Mouse (Mus musculus) heart, postnatal 25 days (tissue): ENCODE results near the gene Gm10295. TPM values are rescaled to one million over a fixed set of nuclear protein-coding genes. Genes with fewer than 3 reads are reported as not detected.
A peak's percentile ranks its signal among the peaks of the same experiment; 100 is the strongest.

ENCODE experiments used
- DNase-seq: peaks from one replicate; pipeline ENCODE4 v3.0.0; 2022; ENCODE audit warnings: low spot score
- intact Hi-C: fragments of 180-260 bp; cut with DNase I; formaldehyde crosslinking; loops from one replicate; pipeline ENCODE4 v1.15.1; 2025
- total RNA-seq, 2 experiments: library from RNA; stranded (reverse); gene quantifications; 2 replicates each; pipeline ENCODE4 v1.2.3; 2021

Gm10295 gene
- total RNA-seq, 2 experiments from 2014 or later: not detected

DNA sequence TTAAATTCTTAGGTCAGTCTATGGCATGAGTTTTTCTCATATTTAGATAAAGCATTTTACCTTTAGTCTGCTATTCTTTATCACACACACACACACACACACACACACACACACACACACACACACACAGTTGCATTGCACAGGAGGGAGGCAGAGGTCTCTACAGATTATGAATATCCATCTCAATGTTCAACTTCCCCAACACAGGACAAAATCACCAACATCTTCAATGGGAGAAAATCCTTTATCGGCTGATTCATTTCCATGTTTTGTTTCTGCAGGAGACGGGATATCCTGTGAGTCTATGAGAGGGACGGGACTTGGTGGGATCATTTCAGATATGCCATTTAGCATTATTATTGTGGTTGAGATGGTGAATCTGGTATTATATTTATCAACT lies 18.8 kb upstream of the Gm10295 start:
- intact Hi-C loops: loop anchor here (5.0 to 10.0 kb wide), 3 partner anchors 58 to 595 kb away; no protein-coding TSS in a partner anchor
- no peak for DNase-seq

DNA sequence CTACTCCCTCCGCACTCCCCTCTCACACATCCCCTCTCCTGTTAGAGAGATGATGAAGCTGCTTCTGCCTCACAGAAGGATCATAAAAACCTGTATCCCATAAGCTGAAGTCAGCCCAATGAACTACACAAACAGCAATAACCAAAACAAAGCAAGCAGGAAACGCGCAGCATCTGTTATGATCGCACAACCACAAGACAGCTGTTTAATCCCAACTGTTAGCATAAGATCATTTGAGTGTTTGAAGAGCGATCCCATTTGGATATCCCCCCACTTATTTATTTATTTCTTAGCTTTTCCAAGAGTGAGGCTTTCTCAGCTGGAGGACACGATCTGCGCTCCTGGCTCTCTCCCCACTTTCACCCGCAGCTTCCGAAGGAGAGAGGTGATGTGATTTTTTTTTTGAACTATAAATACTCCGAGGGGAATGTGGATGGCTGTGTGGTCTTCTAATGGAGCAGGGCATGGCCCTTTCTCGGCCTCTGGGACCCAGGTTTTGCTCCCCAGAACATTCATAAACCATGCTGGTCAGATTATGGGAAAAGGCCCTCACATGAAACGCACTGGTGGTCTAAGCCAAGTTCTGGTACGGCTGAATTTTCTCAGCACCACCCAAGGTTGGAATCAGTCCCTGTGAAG lies 17.4 kb upstream of the Gm10295 start:
- no peak for DNase-seq
- intact Hi-C loops: loop anchor here (5.0 kb wide), 1 partner anchor 136 kb away; no protein-coding TSS in a partner anchor

DNA sequence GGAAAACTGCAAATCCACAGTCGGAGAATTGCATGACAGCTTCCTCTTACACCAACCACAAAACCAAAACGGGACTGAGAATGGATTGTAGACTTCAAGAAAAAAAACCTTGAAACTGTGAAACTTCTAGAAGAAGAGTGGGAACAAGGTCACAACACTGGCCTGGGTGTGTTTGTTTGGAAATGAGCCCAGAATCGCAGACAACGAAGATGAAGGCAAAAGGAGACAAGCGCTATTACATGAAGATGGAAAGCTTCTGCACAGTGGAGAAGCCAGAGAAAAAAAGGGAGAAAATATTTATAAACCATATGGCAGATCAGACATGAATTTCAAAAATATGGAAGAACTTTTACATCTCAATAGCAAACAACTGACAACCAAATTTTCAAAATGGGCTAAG lies 4.3 kb upstream of the Gm10295 start:
- intact Hi-C loops: no loop called here
- no peak for DNase-seq

DNA sequence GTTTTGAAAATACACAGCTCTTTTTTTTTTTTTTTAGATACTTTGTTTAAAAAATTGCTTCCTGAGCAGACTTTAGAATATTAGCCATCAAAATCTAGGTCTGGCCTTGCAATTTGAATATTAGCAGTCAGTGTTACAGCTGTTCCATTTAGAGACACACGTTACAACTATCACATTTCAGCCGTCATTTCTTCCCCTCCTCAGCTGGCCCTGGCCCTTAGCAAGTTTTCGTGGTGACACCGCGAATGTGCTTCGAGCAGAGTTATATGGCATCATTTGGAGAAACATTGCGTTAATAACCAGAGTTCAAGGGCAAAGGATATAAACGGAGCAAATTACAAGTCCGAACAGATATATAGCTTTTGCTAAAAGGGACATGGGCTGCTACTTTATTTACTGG lies 2.4 kb downstream of the Gm10295 start:
- intact Hi-C loops: no loop called here
- no peak for DNase-seq

DNA sequence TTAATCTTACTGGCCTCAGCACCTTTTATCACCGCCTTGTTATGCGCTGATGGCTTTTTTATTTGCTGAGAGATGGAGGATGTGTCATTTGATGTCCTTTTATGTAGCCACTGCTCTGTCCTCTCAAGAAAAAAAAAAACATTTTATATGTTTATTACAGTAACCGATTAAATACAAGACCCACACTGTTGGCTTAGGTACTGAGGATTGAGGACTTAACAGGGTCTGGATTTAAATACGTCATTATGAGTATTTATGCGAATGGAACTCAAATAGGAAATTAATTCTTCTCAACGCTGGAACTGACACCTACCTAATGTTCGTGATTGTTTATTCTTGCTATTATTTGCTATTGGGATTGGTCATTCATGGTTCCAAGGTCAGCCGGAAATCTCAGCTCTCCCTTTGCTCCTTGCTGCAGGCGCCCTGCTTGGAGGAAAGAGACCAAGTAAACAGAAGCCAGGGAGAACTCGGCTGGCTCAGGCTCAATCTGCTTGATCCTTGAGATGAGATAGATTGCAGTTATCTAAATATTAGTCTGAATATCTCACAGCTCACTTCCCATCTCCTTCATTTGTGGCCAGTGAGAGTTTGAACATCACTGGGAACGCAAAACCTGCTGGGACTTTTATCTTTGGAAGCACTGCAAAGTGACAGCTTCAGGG lies 26.2 kb downstream of the Gm10295 start:
- intact Hi-C loops: no loop called here

DNA sequence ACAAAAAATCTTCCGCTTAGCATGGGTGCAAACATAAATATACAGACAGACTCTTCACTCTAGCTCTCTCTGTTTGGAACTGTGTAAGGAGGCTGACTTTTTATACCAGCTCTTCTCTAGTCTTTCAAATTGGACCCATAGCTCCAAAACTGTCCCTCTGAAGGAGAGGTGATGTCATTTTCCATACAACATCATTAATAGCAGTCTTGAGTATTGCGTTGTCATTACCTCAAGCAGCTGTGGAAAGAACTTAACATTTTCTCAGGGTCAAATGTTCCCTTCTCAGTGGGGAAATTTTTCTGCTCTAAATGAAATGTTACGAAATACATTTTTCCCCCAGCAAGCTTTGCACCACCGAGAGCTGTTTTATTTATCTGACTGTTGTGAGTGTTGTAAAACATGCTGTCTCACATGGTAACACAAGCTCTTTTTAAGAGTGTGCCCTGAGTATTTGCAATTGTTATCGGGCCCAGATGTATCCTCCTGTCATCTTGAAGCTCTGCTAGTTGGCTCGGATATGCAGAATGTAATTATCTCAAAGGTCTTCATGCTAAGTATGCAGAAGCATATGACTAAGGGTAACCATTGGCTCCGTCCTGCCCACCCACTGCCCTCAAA lies 38.0 kb downstream of the Gm10295 start:
- intact Hi-C loops: loop anchor here (5.0 to 10.0 kb wide), 3 partner anchors 59 to 394 kb away; no protein-coding TSS in a partner anchor

More for the DNA sequence above, 26.2 kb downstream of the Gm10295 start:
- DNase-seq: no peak

DNA sequence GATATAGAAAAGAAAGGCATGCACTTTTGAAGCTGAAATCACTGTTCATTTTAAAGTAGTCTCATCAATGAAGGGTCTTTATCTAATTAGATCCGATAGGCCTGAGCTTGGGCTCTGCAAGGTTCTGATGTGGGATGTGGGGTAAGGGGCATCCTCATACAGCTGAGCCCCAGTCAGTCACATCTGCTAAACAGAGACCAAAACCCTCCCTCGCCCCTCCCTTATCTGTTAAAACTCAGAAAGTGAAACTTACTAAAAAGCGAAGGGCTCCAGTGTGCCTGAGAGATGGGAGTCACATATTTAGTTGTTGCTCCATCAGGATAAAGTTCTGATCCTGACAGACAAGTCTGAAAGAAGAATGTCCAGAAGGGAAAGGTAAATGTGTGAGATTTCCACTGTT lies 38.9 kb downstream of the Gm10295 start:
- intact Hi-C loops: loop anchor here (5.0 to 10.0 kb wide), 3 partner anchors 60 to 395 kb away; no protein-coding TSS in a partner anchor
- no peak for DNase-seq

More for the DNA sequence above, 38.0 kb downstream of the Gm10295 start:
- no peak for DNase-seq

DNA sequence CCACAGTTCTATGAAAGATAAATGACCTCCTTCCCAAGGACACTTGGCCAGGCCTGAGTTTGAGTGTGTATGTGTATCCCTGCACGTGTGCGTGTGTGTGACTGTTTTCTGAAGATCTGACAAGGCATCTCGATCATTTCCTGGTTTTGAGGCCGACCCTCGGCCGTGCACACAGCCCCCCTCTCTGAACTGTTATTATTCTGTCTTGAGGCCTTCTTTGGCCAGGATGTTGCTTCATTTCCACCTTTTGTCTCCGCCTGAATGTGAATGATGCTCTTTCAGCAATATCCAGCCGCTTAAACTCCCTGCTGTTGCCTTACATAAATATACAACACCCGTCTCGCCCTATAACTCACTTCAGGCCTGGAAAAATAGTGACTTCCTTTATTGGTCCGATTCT lies 39.9 kb downstream of the Gm10295 start:
- intact Hi-C loops: loop anchor here (2.0 to 10.0 kb wide), 4 partner anchors 61 to 396 kb away; no protein-coding TSS in a partner anchor
- DNase-seq: peak; percentile 34

DNA sequence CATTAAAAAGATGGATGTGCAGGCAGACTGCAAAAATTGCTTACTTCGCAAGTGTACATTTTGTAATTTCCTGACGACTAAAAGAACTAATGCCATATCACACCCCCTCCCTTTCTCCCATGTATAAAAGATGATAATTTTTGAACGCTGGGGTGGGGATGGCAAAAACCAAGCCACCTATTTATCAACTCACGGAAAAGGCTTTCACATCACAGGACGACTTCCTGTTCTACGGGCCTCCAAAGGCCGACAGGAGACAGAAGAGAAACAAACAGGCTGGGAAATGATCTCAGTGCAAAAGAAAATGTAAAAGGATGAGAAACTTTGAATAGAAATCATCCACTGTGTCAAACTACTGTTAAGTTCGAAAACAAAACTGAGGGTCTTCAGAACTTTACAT lies 43.2 kb downstream of the Gm10295 start:
- DNase-seq: no peak
- intact Hi-C loops: loop anchor here (5.0 kb wide), 1 partner anchor 76 kb away; no protein-coding TSS in a partner anchor

DNA sequence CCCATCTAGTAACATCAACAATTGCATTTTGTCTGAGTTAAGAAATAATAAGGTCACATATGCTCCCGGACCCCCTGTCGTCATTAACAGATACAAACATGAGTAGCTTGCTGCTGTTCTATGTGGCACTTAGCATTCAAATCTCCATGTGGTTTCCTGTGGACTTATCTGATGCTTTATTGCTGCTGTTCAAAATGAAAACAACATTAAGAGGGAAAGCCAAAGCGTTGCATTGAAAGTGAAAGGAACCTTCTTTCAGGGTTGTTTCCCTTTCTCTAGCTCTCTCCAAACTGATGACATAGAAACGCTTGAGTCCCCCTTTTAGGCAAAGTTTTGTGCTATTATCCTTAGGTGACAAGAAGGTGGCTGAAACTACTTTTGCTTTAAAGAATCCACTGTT lies 48.6 kb downstream of the Gm10295 start:
- intact Hi-C loops: no loop called here
- DNase-seq: no peak
